Mouse (Mus musculus): ENCODE measurements around the gene Stard7.

Stard7 gene

DNA sequence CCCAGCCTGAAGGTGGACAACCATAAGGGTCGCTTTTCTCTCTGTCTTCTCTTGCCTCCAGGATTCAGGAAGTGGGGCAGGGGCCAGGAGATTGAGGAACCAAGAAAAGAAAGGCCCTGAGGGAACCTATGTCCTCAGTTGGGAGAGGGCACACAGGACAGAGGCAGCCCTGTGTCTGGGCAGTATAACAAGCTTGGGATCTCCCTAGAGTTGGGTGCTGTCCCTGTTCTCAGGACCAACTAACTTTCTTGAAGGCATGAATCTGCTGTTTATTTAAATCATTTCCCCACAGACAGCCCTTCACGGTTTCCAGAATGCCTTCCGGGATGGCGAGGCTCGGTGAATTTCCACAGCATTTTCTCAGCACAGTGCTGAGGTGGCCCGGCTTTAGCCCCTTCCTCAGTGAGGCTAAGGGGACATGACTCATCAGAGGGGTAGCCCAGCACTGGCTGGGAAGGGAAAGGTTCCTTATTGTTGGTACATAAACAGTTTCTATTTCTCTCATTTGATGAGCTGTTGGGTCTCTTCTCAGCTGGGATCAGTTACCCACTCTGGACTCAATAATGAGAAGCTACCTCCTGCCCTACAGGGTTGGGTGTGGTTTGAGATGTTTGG is 52.8 kb downstream of the Stard7 start:
- no peak for DNase-seq (ENCODE audit: low spot score)

DNA sequence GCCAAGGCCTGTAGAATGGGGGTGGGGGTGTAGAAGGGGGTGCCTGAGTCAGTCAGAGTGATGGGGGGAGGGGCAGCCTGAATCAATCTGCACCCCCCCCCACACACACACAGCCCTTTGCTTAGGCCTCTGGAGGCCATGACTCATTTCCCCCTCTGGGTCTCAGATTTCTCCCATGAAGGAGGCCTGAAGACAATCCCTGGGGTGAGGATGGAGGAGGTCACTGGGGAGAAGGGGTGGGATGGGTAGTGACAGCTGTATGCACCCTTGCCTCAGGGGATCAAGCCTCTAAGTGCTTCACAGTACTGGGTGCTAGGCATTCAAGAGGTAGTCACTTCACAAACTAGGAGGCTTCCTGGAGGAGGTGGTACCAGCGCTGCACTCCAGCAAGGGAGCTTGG is 53.6 kb downstream of the Stard7 start:
- no peak for DNase-seq (ENCODE audit: low spot score)

DNA sequence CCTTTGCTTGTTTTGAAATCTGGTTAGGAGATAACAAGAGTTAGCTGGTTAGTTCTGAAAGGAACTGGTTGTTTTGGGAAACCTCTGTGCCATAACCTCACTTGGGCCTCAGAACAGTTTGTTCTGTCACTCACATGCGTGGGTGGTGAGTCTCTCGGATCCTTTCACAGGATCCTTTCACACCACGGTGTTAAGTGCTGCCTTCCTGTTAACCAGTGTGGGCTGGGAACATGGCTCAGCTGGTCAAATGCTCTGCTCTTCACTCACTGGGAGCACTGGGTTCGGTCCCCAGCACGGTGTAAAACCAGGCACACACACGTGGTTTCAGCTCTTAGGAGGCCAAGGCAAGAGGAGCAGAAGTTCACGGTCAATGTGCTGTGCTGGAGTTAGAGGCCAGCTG is 54.4 kb downstream of the Stard7 start:
- no peak for DNase-seq (ENCODE audit: low spot score)

DNA sequence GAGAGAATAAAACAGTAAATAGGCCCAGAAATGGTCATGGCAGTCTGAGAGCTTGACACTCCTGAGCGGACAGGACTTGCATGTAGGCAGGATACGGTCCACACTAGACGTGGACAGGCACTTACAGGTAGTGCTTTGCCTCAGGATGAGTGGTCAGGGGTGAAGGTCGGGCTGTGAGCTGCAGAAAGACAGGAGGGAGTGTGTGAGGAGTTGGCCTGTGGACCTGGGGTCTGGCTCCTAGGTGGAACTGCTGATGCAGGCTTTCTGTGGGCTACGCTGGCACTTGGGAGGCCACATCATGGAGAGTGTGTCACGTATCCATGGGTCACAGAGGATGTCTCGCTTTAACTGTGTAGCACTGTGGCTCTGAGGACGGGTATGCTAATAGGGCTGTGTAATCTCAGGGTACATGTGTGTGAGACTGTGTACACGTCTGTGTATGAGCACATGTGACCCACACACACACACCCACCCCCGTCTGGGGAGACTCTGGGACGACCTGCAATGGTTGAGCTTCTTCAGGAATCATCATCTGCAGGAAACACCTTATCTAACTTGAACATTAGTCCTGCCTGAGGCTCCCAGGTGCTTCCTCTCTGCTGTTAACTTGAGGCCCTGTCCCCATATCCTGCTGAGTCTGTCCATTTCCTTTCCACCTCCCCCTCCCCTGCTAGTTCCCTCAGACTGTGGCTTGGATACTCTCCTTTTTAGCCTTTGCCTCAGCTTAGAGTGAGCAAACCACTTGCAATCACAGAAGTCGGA is 58.3 kb downstream of the Stard7 start:
- DNase-seq (ENCODE audit: low spot score), result no peak

DNA sequence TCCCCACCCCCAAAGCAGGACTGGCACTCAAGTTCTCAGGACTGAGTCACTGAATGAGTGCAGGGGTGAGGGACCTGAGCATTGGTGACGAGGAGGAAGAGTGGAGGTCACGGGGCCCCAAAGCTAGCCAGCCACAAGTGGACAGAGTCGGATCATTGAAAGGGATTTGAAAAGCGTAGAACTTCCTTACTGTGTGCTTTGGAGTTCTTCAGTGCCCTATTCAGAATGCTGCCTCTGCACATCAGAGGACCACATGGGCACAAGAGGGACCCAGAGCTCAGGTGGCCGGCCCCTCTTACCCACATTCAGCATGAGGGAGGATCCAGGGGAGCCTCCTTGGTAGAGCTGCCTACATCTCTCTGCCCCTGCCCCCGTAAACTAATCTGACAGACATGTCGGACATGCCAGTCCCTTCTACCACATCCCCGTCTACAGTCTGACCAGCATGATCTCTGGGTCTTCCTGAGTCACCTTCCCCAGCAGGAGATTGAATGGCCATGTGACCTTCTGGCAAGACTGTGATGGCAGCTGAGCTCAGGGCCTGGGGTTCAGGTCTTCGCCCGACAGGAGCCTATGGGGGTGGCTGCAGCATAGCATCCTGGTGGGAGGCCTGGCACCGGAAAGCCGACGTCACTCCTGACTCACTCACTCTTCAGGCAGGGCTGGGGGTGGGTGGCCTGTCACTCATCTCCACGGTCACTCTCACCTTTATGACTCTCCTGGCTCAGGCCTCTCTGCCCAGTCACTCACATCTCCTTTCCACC is 63.0 kb downstream of the Stard7 start:
- DNase-seq (ENCODE audit: low spot score), result no peak

DNA sequence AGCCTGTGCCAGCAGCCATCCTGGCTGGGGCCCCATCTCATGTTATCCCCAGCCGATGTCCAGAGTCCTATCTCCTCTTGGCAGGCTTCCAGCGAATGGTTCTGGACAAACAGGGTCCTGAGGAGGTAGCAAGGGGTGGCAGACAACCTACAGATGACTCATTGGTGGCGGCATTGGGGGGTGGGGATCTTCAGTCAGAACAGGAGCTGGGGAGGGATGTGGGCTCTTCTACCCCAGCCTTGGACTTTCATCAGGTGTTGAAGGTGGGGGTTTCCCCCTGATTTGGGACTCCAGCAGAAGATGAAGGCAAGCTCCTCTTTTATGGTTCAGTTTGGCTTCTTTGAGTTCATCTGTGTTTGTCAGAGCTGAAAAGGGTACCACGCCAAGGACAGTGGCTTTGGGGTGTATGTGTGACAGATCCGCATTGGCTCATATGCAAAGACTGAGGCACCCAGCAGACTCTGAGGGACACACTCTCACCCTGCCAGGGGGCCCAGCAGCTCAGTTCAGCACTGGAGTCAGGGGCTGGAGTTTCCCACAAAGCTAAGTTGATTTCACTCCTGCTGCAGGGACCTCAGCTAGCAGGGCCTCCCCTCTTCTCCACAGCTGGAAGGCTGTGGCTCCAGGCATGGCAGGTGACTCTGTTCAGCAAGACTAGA is 64.1 kb downstream of the Stard7 start:
- DNase-seq (ENCODE audit: low spot score), result no peak

DNA sequence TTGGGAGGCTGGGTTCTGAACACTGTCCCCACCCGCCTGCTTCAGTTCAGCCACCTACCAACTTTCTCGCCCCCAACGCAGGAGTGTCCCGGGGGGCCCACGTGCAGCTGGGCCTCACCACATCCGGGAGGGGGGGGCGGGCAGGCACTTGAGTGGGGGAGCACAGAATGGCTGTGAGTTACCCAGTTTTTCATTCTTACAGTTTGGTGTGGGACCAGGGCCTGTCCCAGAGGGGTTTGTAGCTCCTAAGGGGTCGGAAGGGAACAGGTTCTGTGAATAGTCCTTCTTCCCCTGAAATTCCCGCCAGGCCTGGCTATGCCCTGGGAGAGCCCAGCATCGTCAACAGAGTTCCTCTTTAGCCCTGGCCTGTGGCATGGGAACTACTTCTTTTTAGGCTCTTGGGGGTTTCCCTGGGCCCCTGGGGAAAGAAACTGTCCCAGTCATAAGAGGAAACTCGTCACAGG is 65.1 kb downstream of the Stard7 start:
- DNase-seq (ENCODE audit: low spot score), result peak; percentile 63

DNA sequence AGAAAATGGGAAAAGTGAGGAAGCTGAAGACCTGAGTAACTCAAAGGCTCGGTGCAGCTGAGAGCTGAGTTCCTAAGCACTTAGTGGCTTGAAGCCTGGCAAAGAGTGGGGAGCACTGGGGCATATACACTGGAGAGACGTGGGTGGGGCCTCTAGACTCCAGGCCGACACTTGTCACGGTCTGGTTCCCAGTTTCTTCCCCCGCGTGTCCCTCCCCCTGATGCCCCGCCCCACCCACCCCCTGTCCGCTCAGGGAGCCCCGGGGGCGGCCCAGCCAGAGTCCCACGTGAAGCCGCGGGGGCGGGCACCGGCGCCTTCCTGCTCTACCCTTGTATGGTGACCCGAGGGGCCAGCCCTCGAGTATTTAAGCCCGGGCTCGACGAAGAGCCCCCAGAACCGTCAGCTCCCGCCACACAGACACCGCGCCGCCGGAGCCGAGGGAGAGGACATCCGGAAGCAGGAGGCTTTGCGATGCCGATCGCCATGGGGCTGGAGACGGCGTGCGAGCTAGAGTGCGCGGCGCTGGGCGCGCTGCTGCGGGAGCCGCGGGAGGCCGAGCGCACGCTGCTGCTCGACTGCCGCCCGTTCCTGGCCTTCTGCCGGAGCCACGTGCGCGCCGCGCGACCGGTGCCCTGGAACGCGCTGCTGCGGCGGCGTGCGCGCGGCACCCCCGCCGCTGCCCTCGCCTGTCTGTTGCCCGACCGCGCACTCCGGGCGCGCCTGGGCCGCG is 65.9 kb downstream of the Stard7 start, which contains the start of gene Dusp2:
Gene Dusp2, plus strand, starts transcription at position 393 of the 730 bp plus-strand sequence.
- DNase-seq (ENCODE audit: low spot score), result peak; percentile 85

DNA sequence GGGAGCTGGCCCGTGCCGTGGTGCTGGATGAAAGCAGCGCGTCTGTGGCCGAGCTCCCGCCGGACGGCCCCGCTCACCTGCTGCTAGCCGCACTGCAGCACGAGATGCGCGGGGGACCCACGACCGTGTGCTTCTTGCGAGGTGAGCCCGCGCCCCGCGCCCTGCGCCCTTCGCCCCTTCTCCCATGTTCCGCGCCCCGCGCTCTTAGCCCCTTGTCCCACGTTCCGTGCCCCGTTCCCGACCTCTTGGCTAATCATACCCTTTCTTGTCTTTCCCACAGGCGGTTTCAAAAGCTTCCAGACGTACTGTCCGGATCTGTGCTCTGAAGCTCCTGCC is 66.4 kb downstream of the Stard7 start:
- DNase-seq (ENCODE audit: low spot score), result no peak

DNA sequence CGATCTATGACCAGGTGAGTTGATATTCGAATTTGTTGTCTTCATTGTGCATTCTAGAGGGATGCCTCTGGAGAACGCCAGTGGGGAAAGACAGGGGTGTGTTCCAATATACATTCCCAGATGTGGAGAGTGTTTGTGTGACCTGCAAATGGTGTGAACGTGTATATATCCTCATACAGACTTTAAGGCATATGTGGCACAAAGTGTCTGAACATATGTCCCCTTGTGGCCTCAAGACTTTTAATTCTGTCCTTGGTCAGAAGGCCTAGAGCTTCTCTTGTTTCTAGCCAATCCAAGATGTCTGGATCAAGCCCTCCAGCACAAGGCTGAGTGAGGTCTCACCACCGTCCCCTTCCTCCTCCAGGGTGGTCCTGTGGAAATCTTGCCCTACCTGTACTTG is 66.9 kb downstream of the Stard7 start:
- no peak for DNase-seq (ENCODE audit: low spot score)

DNA sequence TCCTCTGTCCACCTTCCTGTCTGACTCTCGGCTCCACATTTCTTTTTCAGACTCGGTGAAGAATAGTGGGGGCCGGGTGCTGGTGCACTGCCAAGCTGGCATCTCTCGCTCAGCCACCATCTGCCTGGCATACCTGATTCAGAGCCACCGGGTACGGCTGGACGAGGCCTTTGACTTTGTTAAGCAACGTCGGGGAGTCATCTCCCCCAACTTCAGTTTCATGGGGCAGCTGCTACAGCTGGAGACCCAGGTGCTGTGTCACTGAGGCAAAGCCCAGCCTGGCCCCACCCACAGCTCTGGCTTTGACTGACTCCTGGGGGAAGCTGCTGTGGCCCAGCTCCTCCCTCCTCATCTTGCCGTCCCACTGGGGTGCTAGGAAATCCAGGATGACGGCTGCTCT is 67.5 kb downstream of the Stard7 start:
- no peak for DNase-seq (ENCODE audit: low spot score)

DNA sequence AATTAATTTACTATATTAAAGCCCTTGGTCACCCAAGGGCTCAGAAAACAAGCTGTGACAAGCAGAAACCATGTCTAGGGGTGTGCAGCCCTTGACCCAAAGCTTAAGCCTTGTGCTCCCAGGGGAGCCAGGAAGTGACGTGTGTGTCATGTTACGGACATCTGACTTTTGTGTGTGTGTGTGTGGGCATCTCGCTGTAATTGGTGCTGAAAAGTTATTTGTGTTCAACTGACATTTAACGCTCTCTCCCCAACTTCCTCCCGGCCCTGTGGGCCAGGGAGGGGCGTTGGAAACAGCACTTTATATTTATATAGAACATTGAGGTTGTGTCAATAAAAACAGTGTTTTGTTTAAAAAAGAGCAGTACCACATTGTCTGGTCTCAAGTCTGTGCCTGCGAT is 68.0 kb downstream of the Stard7 start:
- peak; percentile 37 for DNase-seq (ENCODE audit: low spot score)

DNA sequence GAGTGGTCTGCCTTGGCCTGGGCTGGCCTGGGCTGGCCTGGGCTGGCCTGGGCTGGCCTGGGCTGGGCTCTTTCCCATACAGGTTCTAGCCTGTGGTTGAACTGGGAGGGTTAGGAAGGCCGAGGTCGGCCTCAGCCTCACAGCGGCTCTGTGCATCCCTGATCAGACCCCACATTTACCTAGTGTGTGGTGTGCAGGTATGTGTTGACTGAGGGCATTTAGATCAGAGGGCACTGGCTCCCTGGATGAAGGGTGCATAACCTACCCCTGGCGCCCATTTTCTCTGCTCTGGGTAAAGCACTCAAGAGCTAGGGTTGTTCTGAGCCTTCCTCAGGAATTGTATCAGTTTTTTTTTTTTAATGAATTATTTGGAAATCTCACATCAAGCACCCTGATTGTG is 68.4 kb downstream of the Stard7 start, which contains the start of gene Astl:
Gene Astl, plus strand, starts transcription at position 224 of the 400 bp plus-strand sequence.
- no peak for DNase-seq (ENCODE audit: low spot score)

DNA sequence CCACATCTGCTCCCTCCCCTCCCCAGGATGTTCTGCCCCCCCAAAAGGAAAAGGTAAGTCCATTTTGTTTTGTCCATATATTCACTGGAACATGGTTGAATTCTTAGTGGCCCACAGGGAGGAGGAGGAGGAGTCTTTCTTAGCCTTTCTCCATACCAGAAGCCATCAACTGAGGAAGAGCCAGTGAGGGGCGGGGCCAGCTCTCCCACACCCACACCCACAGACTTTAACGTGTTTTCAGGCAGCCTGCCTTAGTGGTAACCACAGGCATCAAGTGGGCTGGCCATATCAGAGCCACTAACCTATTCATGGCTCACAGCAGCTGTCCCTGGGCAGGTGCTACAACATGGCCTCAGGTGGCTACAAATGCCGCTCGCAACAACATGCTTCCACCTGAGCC is 68.8 kb downstream of the Stard7 start:
- DNase-seq (ENCODE audit: low spot score), result no peak

DNA sequence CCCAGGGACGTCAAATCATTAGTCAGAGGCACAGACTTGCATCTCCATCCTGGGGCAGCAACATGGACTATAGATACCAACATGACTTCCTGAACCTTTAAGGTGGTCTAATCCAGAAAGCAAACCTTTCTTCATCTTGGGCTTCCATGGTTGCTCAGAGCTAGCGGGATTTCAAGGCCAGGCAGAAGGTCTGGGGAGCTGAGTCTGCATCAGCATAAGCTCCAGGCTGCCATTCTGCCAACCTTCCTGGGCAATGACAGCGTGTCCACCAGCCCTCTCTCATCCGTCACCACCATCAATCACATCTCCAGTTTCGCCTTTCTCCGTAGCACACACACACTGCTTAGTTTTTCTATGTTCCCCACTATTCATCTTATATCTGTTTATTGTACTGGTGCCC is 69.2 kb downstream of the Stard7 start:
- no peak for DNase-seq (ENCODE audit: low spot score)

DNA sequence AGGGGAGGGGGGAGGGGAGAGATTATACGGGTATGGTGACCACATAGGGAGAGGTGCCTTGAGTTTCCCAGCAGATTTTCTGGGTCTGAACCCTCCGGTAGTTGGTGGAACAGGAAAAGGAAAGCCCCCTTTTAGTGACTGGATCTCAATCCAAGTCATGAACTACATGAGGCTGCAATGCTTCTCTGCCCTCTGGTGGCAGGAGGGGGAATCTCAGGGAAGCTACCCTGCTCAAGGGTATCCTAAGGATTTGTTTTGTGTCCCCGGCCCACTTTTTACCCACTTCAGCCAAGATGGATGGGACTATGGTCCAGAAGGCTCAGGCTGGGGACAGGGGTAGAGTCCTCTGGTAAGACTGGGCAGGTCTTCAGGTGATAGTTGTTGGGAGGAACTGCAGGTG is 71.1 kb downstream of the Stard7 start:
- no peak for DNase-seq (ENCODE audit: low spot score)

DNA sequence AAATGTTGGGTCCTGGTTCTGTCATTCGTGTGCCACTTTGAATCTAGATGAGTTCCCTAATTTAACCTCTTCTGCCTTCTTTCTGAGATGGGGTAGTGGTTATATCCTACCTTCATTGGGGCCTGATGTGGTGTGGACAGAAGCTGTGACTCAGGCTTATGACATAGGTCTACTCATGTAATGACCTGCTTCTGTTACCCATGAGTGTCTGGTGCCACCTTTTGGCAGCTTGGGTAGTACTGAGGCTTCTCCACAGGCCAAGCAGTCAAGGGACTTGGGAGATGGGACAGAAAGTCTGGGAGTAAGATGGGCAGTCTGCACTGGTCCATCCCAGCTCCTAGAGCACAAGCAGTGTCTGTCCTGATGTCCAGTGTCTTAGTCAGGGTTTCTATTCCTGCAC is 76.3 kb downstream of the Stard7 start:
- DNase-seq (ENCODE audit: low spot score), result no peak

DNA sequence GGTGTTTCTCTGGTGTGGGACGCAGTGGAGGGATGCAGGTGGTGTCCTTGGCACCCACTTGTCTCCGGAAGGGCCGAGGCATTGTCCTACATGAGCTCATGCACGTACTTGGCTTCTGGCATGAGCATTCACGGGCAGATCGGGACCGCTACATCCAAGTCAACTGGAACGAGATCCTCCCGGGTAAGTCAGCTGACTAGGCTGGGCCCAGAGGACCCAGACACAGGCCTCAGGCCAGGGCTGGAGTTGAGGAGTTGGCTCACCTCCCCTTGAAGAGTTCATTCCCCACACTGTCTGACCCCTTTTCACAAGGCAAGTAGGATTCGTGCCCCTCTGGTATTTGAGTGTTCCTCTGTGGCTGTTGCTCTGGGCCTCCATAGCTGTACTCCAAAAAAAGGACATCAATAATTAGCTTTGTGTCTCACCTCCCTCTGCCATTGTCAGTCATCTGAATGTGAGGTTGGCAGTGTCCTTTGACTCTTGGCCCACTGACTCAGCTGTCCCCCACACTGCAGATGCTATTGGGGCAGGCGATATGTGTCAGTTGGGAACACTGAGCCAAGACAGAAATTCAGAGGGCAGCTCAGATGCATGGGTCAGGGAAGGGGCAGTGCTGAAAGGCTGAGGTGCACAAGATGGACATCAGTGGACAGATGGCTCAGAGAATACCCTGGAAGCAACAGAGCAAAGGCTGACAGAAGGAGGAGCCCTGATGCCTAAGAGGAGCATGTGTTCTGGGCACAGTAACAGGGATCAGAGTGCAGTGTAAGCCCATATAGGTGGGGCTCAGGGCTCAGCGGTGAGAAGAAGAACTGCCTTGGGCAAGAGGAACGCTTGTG is 77.3 kb downstream of the Stard7 start:
- no peak for DNase-seq (ENCODE audit: low spot score)
